Mouse (Mus musculus) layer of hippocampus, adult 9-11 months (tissue): ENCODE results near the gene Gm4924.
A peak's percentile ranks its signal among the peaks of the same experiment; 100 is the strongest.

Source experiments
- DNase-seq: peaks from one replicate; pipeline ENCODE4 v3.0.0; 2022

The Gm4924 gene

GRCm38 (mm10) chr10:82354083-82355010, at the start of gene Gm4924:
Gene Gm4924, plus strand, starts transcription at chr10:82354255.
- DNase-seq = peak; percentile 92

- no peak for DNase-seq
These were observed 37.6 kb upstream of the Gm4924 start, which contains the start of gene 4932415D10Rik for GRCm38 (mm10) chr10:82316482-82316881. Gene 4932415D10Rik, minus strand, starts transcription at chr10:82316582.

GRCm38 (mm10) chr10:82320134-82320533, 33.9 kb upstream of the Gm4924 start:
- no peak for DNase-seq

GRCm38 (mm10) chr10:82329826-82330225, 24.2 kb upstream of the Gm4924 start:
- no peak for DNase-seq

GRCm38 (mm10) chr10:82355401-82355800, 1.3 kb downstream of the Gm4924 start:
- DNase-seq = no peak

- no peak for DNase-seq
These were observed 7.9 kb downstream of the Gm4924 start for GRCm38 (mm10) chr10:82361911-82362310.

- DNase-seq = no peak
These were observed 28.9 kb downstream of the Gm4924 start for GRCm38 (mm10) chr10:82382992-82383391.

- DNase-seq = no peak
These were observed 55.5 kb downstream of the Gm4924 start for GRCm38 (mm10) chr10:82409511-82409910.

GRCm38 (mm10) chr10:82423631-82424030, 69.6 kb downstream of the Gm4924 start:
- no peak for DNase-seq
